Mouse (Mus musculus): ENCODE measurements at regions not wholly inside any gene's neighbourhood (a gene's known extent, or its start where the extent isn't known, plus 50 kb on each side); places are given as distances from the start of the nearest gene placed in this dataset.
A peak's percentile ranks its signal among the peaks of the same experiment; 100 is the strongest.

- DNase-seq: no peak
- Histone ChIP-seq H3K4me3 (replicated peaks; ENCODE audit: extremely low read depth, low read depth, low read length) (no peak overlapping the region), H3K4me1 (ENCODE audit: control insufficient read depth, insufficient read depth, low read length) (0 out of 2 replicates have a peak, but pooled peaks cover 2% of the 10 kb centered on the region)
- 52% methylated on average over 5 of the region's 5 CpGs for WGBS
- no peak for TF ChIP-seq CTCF (IDR thresholded peaks at IDR 0.05; ENCODE audit: insufficient read depth, low read length)
These were observed 55.0 kb upstream of the Gm11084 start for GRCm38 (mm10) chr2:73041475-73041874.

- no peak for DNase-seq
- Histone ChIP-seq H3K4me3 (replicated peaks; ENCODE audit: extremely low read depth, low read depth, low read length) (no peak overlapping the region), H3K4me1 (ENCODE audit: control insufficient read depth, insufficient read depth, low read length) (0 out of 2 replicates have a peak, but pooled peaks cover 2% of the 10 kb centered on the region)
- WGBS: 70% methylated on average over 3 of the region's 3 CpGs
- TF ChIP-seq CTCF (IDR thresholded peaks at IDR 0.05; ENCODE audit: insufficient read depth, low read length): no peak
These were observed 53.5 kb upstream of the Gm11084 start for GRCm38 (mm10) chr2:73040031-73040430.

GRCm38 (mm10) chr2:73039300-73039699 is 52.8 kb upstream of the Gm11084 start:
- 0 out of 2 replicates have a peak, but pooled peaks cover 2% of the 10 kb centered on the region for H3K4me1 ChIP-seq (ENCODE audit: control insufficient read depth, insufficient read depth, low read length)
- TF ChIP-seq CTCF (IDR thresholded peaks at IDR 0.05; ENCODE audit: insufficient read depth, low read length) (no peak), POLR2A (IDR thresholded peaks at IDR 0.05; ENCODE audit: borderline replicate concordance, extremely low read depth, low read depth, low read length) (no peak)
- no peak overlapping the region for H3K4me3 ChIP-seq (replicated peaks; ENCODE audit: extremely low read depth, low read depth, low read length)
- no peak for DNase-seq
- WGBS: 43% methylated on average over 2 of the region's 2 CpGs

- Histone ChIP-seq H3K4me1 (ENCODE audit: control insufficient read depth, insufficient read depth, low read length) (0 out of 2 replicates have a peak, but pooled peaks cover 2% of the 10 kb centered on the region), H3K4me3 (replicated peaks; ENCODE audit: extremely low read depth, low read depth, low read length) (no peak overlapping the region)
- TF ChIP-seq CTCF (IDR thresholded peaks at IDR 0.05; ENCODE audit: insufficient read depth, low read length) (no peak), POLR2A (IDR thresholded peaks at IDR 0.05; ENCODE audit: borderline replicate concordance, extremely low read depth, low read depth, low read length) (no peak; the same call in 1 of the 2 replicates)
- DNase-seq: peak; percentile 32
- 13% methylated on average over 16 of the region's 16 CpGs for WGBS
These were observed 51.8 kb upstream of the Gm11084 start for GRCm38 (mm10) chr2:73038290-73038732.

- TF ChIP-seq POLR2A (IDR thresholded peaks at IDR 0.05; ENCODE audit: borderline replicate concordance, extremely low read depth, low read depth, low read length) (0 out of 2 replicates have a peak, but pooled peaks have one; percentile 15), CTCF (IDR thresholded peaks at IDR 0.05; ENCODE audit: insufficient read depth, low read length) (no peak)
- no peak for DNase-seq
- Histone ChIP-seq H3K4me3 (replicated peaks; ENCODE audit: extremely low read depth, low read depth, low read length) (no peak overlapping the region), H3K4me1 (ENCODE audit: control insufficient read depth, insufficient read depth, low read length) (0 out of 2 replicates have a peak, but pooled peaks cover 2% of the 10 kb centered on the region)
- 48% methylated on average over 13 of the region's 13 CpGs for WGBS
These were observed 50.9 kb upstream of the Gm11084 start for GRCm38 (mm10) chr2:73037266-73038046.
